Mouse (Mus musculus) lung, postnatal 0 days (tissue): ENCODE measurements at regions not wholly inside any gene's neighbourhood (a gene's known extent, or its start where the extent isn't known, plus 50 kb on each side); places are given as distances from the start of the nearest gene placed in this dataset.

ENCODE experiments used
- CTCF ChIP-seq: IDR thresholded peaks from 2 replicates; pipeline ENCODE4 v1.5.1; 2016; ENCODE audit warnings: antibody characterized with exemption, mild to moderate bottlenecking
- EP300 ChIP-seq: IDR thresholded peaks from 2 replicates; pipeline ENCODE4 v1.6.1; 2016; ENCODE audit warnings: antibody characterized with exemption, mild to moderate bottlenecking, control low read depth

- TF ChIP-seq CTCF, result no peak
- TF ChIP-seq EP300, result no peak
These were observed 203.1 kb downstream of the Bcor start for GRCm38 (mm10) chrX:11957011-11957410.
